Mouse (Mus musculus): ENCODE measurements around the gene Aip. TPM values are rescaled to one million over a fixed set of nuclear protein-coding genes. Genes with fewer than 3 reads are reported as not detected.
"Not testable (repeated sequence)": the region's sequence is repeated elsewhere in the genome, so short reads cannot be mapped to it uniquely, and the experiment has no call there.

The Aip gene
- polyA plus RNA-seq, 1 experiment from 2014 or later: 97.5 TPM

DNA sequence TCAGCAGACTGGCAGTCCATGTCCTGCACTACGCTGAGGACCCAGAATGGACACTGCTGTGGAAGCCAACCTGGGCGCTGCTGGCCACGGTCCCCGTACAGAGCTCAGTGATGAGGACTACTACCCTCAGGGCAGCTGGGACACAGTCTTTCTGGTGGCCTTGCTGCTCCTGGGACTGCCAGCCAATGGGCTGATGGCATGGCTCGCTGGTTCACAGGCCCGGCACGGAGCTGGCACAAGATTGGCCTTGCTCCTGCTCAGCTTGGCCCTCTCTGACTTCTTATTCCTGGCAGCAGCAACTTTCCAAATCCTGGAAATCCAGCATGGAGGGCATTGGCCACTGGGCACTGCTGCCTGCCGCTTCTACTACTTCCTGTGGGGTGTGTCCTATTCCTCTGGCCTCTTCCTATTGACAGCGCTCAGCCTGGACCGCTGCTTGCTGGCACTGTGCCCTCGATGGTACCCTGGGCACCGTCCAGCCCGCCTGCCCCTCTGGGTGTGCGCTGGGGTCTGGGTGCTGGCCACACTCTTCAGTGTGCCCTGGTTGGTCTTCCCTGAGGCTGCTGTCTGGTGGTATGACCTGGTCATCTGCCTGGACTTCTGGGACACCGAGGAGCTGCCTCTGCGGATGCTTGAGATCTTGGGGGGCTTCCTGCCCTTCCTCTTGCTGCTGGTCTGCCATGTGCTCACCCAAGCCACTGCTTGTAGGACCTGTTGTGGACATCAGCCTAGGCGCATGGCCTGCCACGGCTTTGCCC lies 16.9 kb upstream of the Aip start:
- peaks cover under 1% of the 10 kb centered on the region for H3K4me1 ChIP-seq (ENCODE audit: control insufficient read depth, insufficient read depth, low read length)
- WGBS: 92% methylated on average over 18 of the region's 18 CpGs
- no peak overlapping the region for H3K4me3 ChIP-seq (ENCODE audit: low read length)
- no peak overlapping the region for H3K4me2 ChIP-seq (replicated peaks; ENCODE audit: low read depth, low read length)
- H3K36me3 ChIP-seq (ENCODE audit: control insufficient read depth, insufficient read depth, low read length): no peaks in the 10 kb centered on the region
- no peak overlapping the region for H3K9ac ChIP-seq (ENCODE audit: low read depth, low read length)
- ATAC-seq (ENCODE audit: low FRiP score, low TSS enrichment): no peak
- no peak overlapping the region for H3K27ac ChIP-seq (ENCODE audit: low read depth, low read length)
- H3K9me3 ChIP-seq (ENCODE audit: control insufficient read depth, low read length): no peaks in the 10 kb centered on the region
- H3K27me3 ChIP-seq (ENCODE audit: control insufficient read depth, insufficient read depth, low read length): no peaks in the 10 kb centered on the region

DNA sequence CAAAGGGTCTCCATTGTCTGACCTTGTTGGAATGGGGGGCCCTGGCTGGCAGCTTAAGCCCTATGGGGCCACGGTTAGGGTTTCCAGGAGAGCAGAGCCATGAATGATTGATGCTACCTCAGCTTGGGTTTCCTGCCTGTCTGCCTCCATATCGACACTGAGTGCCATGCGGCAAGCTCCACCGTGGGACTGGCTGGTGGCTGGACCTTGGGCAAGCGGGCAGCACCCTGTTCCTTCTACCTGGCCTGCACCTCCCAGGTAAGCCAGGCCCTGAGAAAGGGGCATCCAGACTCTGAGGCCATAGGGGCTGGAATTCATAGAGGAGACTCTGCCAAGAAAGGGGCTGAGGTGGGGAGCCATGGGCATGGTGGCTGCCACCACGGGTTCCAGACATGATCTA lies 14.5 kb upstream of the Aip start:
- Histone ChIP-seq H3K4me2 (replicated peaks; ENCODE audit: low read depth, low read length) (no peak overlapping the region), H3K4me3 (ENCODE audit: low read length) (no peak overlapping the region), H3K4me1 (ENCODE audit: control insufficient read depth, insufficient read depth, low read length) (no peaks in the 10 kb centered on the region), H3K36me3 (ENCODE audit: control insufficient read depth, insufficient read depth, low read length) (no peaks in the 10 kb centered on the region), H3K9ac (ENCODE audit: low read depth, low read length) (no peak overlapping the region), H3K27ac (ENCODE audit: low read depth, low read length) (no peak overlapping the region), H3K27me3 (ENCODE audit: control insufficient read depth, insufficient read depth, low read length) (no peaks in the 10 kb centered on the region), H3K9me3 (ENCODE audit: control insufficient read depth, low read length) (no peaks in the 10 kb centered on the region)
- ATAC-seq (ENCODE audit: low FRiP score, low TSS enrichment): no peak
- 63% methylated on average over 6 of the region's 6 CpGs for whole genome bisulfite sequencing

DNA sequence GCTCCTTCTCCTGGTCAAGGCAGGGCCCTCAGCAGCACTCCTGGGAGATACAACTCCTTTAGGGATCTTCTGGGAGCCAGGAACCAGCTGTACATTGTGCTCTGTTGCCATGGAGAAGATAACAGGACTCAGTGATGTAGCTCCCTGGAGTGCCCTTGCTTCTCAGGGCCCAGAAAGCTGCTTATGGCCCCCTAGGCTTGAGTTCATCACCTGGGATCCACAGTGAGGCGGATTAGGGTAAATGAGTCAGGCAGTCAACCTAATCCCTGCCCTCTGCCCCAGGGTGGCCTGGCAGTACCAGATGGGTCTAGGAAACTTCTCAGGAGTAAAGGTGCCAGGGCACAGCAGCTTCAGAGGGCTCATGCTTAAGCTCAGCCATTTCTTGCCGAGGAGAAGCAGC lies 13.8 kb upstream of the Aip start, which contains the start of gene Gpr152:
Gene Gpr152 (plus strand): TSS at position 342 of the 400 bp plus-strand sequence.
- Histone ChIP-seq H3K9ac (ENCODE audit: low read depth, low read length) (no peak within 1 kb of the TSS), H3K36me3 (ENCODE audit: control insufficient read depth, insufficient read depth, low read length) (no peaks in the 10 kb centered on the region), H3K27ac (ENCODE audit: low read depth, low read length) (no peak within 1 kb of the TSS), H3K27me3 (ENCODE audit: control insufficient read depth, insufficient read depth, low read length) (no peaks in the 10 kb centered on the region), H3K4me2 (replicated peaks; ENCODE audit: low read depth, low read length) (no peak within 1 kb of the TSS), H3K4me3 (ENCODE audit: low read length) (no peak within 1 kb of the TSS), H3K9me3 (ENCODE audit: control insufficient read depth, low read length) (no peaks in the 10 kb centered on the region), H3K4me1 (ENCODE audit: control insufficient read depth, insufficient read depth, low read length) (no peaks in the 10 kb centered on the region)
- ATAC-seq (ENCODE audit: low FRiP score, low TSS enrichment): no peak
- 89% methylated on average over 2 of the region's 2 CpGs for WGBS

DNA sequence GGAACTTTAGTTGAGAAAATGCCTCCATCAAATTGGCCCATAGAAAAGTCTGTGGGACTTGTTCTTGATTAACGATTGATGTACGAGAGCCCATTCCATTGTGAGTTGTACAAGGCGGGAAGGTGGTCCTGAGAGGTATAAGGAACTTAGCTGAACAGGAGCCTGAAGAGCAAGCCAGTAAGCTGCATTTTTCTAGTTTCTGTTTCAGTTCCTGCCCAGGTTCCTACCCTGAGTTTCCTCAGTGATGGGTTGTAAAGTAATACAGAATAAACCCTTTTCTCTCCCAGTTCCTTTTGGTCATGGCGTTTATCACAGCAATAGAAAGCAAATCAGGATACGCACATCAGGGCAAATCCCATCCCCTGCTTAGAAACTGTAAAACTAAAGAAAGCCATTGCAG lies 12.3 kb upstream of the Aip start:
- no peak overlapping the region for H3K27ac ChIP-seq (ENCODE audit: low read depth, low read length)
- H3K27me3 ChIP-seq (ENCODE audit: control insufficient read depth, insufficient read depth, low read length): no peaks in the 10 kb centered on the region
- H3K4me1 ChIP-seq (ENCODE audit: control insufficient read depth, insufficient read depth, low read length): no peaks in the 10 kb centered on the region
- no peak overlapping the region for H3K4me2 ChIP-seq (replicated peaks; ENCODE audit: low read depth, low read length)
- H3K9me3 ChIP-seq (ENCODE audit: control insufficient read depth, low read length): no peaks in the 10 kb centered on the region
- peaks cover 1% of the 10 kb centered on the region; the same call in 1 of the 2 replicates for H3K36me3 ChIP-seq (ENCODE audit: control insufficient read depth, insufficient read depth, low read length)
- H3K9ac ChIP-seq (ENCODE audit: low read depth, low read length): no peak overlapping the region
- 77% methylated on average over 5 of the region's 5 CpGs for WGBS
- ATAC-seq (ENCODE audit: low FRiP score, low TSS enrichment): no peak
- no peak overlapping the region for H3K4me3 ChIP-seq (ENCODE audit: low read length)

DNA sequence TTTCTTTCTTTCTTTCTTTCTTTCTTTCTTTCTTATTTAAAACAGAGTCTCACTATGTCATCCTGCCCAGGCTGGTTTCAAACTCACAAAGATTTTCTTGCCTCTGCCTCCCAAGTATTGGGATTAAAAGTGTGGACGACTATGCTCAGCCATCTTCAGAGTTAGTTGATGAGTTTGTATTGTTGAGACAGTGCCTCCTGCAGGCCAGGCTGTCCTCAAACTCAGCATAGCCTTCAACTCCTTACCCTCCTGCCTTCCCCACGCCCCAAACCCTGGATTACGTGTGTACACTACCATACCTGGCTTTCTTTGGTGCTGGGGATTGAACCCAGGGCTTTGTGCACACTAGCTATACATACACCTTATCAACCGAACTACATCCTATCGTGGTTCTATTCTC lies 10.8 kb upstream of the Aip start:
- 73% methylated on average over 5 of the region's 5 CpGs for WGBS
- H3K27me3 ChIP-seq (ENCODE audit: control insufficient read depth, insufficient read depth, low read length): no peaks in the 10 kb centered on the region

DNA sequence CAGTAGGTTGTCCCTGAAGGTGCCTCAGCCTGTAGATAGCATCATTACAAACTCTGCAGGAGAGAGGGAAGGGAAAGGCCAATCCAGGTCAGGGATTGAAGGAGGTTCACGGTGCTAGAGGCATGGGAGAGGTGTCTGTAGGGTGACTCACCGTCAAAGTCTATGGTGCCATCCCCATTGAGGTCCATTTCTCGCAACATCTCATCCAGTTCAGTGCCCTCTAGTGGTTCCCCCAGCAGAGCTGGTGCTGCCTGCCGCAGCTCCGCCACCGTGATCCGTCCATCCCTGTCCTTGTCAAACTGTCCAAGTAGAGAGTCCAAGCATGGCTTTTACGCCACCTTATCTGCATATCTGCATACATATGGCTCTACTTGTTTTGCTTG lies 10.3 kb upstream of the Aip start:
- not testable (repeated sequence) for H3K9me3 ChIP-seq (ENCODE audit: control insufficient read depth, low read length); H3K4me2 ChIP-seq (replicated peaks; ENCODE audit: low read depth, low read length); H3K27me3 ChIP-seq (ENCODE audit: control insufficient read depth, insufficient read depth, low read length); H3K9ac ChIP-seq (ENCODE audit: low read depth, low read length); H3K4me3 ChIP-seq (ENCODE audit: low read length); H3K4me1 ChIP-seq (ENCODE audit: control insufficient read depth, insufficient read depth, low read length); H3K27ac ChIP-seq (ENCODE audit: low read depth, low read length)
- 0 out of 2 replicates have a peak, but pooled peaks have one; percentile 22 for ATAC-seq (ENCODE audit: low FRiP score, low TSS enrichment)
- 24% methylated on average over 8 of the region's 8 CpGs for WGBS
- peaks cover 21% of the 10 kb centered on the region for H3K36me3 ChIP-seq (ENCODE audit: control insufficient read depth, insufficient read depth, low read length)

More for the DNA sequence above, 10.8 kb upstream of the Aip start:
- H3K4me1 ChIP-seq (ENCODE audit: control insufficient read depth, insufficient read depth, low read length): no peaks in the 10 kb centered on the region
- no peaks in the 10 kb centered on the region for H3K9me3 ChIP-seq (ENCODE audit: control insufficient read depth, low read length)
- no peak overlapping the region for H3K9ac ChIP-seq (ENCODE audit: low read depth, low read length)
- ATAC-seq (ENCODE audit: low FRiP score, low TSS enrichment): no peak
- no peak overlapping the region for H3K4me3 ChIP-seq (ENCODE audit: low read length)
- H3K4me2 ChIP-seq (replicated peaks; ENCODE audit: low read depth, low read length): no peak overlapping the region
- peaks cover 16% of the 10 kb centered on the region for H3K36me3 ChIP-seq (ENCODE audit: control insufficient read depth, insufficient read depth, low read length)
- H3K27ac ChIP-seq (ENCODE audit: low read depth, low read length): no peak overlapping the region

DNA sequence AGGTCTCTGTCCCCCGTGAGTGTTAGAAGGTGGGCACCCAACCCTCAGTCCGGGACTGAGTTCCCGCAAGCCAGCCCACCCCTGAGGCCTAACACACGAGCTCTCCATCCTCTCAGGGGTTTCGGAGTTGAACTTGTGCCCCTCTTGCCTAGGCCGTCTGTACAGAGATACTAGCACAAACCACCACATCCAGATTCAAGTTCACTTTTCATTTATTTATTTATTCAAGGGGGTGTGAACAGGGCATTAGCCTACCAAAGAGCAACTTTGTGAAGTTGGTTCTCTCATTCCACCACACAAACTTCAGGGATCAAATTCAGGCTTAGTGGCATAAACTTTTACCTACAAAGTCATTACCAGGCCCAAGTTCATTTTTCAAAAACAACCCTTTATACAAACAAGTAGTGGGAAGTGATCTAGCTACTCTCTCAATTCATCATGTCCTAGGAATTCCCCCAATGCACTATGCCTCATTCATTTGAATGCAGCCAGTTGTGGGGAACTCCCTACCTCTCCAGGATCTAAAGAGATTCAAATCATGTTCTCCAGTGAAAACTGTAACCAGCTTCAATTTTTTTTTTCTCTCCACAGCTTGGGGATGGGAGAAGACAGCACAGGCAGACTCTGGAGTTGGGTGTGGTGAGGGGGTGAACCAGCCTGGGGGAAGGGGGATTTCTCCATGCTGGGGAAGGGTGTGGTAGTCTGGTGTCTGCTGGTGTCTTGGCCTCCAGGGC lies 9.7 kb upstream of the Aip start:
- peaks cover 23% of the 10 kb centered on the region for H3K36me3 ChIP-seq (ENCODE audit: control insufficient read depth, insufficient read depth, low read length)
- not testable (repeated sequence) for H3K4me3 ChIP-seq (ENCODE audit: low read length); H3K27me3 ChIP-seq (ENCODE audit: control insufficient read depth, insufficient read depth, low read length); H3K9me3 ChIP-seq (ENCODE audit: control insufficient read depth, low read length); ATAC-seq (ENCODE audit: low FRiP score, low TSS enrichment); H3K27ac ChIP-seq (ENCODE audit: low read depth, low read length); H3K4me2 ChIP-seq (replicated peaks; ENCODE audit: low read depth, low read length); H3K4me1 ChIP-seq (ENCODE audit: control insufficient read depth, insufficient read depth, low read length); H3K9ac ChIP-seq (ENCODE audit: low read depth, low read length)
- WGBS: 77% methylated on average over 6 of the region's 6 CpGs

DNA sequence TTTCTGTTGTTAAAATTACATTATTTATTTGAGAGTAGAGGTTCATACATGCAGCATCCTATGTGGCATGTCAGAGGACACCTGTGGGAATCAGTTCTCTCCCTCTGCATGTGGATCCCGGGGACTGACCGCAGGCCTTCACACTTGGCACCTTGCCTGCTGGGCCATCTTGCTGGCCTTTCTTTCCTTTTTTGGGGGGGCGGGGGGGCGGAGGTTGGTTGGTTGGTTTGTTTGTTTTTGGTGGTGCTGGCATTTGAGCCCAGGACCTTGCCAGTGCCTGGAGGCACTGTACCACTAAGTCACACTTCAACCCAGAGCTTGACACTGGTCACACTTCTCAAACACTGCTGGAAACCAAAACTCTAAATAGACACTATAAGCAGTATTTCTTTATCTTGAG lies 8.7 kb upstream of the Aip start:
- H3K9me3 ChIP-seq (ENCODE audit: control insufficient read depth, low read length): no peaks in the 10 kb centered on the region
- no peaks in the 10 kb centered on the region for H3K27me3 ChIP-seq (ENCODE audit: control insufficient read depth, insufficient read depth, low read length)
- H3K27ac ChIP-seq (ENCODE audit: low read depth, low read length): no peak overlapping the region
- 84% methylated on average over 4 of the region's 4 CpGs for WGBS
- no peak overlapping the region for H3K4me3 ChIP-seq (ENCODE audit: low read length)
- H3K36me3 ChIP-seq (ENCODE audit: control insufficient read depth, insufficient read depth, low read length): peaks cover 33% of the 10 kb centered on the region
- no peak for ATAC-seq (ENCODE audit: low FRiP score, low TSS enrichment)
- H3K9ac ChIP-seq (ENCODE audit: low read depth, low read length): no peak overlapping the region
- no peaks in the 10 kb centered on the region for H3K4me1 ChIP-seq (ENCODE audit: control insufficient read depth, insufficient read depth, low read length)
- no peak overlapping the region for H3K4me2 ChIP-seq (replicated peaks; ENCODE audit: low read depth, low read length)

DNA sequence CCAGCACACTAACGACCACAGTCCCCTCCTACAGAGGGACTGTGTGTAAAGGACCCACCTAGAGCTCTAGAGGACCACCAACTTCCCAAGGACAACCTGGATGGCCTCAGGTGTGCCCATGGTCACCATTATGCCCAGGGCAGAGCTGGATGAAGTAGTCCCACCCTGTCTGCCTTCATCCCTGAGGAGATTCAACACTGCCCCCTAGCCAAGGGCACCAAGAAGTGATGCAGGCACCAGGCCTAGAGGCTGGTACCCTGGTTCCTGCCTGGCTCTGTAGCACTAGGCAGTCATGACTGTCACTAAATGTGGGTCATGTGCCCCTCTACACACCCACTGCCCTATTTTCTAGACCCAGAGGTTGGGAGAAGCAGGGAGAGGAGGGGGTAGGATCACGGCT lies 6.1 kb upstream of the Aip start:
- 80% methylated on average over 2 of the region's 2 CpGs for whole genome bisulfite sequencing
- Histone ChIP-seq H3K9ac (ENCODE audit: low read depth, low read length) (no peak overlapping the region), H3K4me2 (replicated peaks; ENCODE audit: low read depth, low read length) (no peak overlapping the region), H3K27ac (ENCODE audit: low read depth, low read length) (no peak overlapping the region), H3K27me3 (ENCODE audit: control insufficient read depth, insufficient read depth, low read length) (no peaks in the 10 kb centered on the region), H3K4me1 (ENCODE audit: control insufficient read depth, insufficient read depth, low read length) (peaks cover 3% of the 10 kb centered on the region; the same call in 1 of the 2 replicates), H3K36me3 (ENCODE audit: control insufficient read depth, insufficient read depth, low read length) (peaks cover 46% of the 10 kb centered on the region), H3K9me3 (ENCODE audit: control insufficient read depth, low read length) (no peaks in the 10 kb centered on the region), H3K4me3 (ENCODE audit: low read length) (no peak overlapping the region)
- no peak for ATAC-seq (ENCODE audit: low FRiP score, low TSS enrichment)
